Mouse (Mus musculus) embryonic fibroblast, embryonic 13.5 days (primary cell): Measurements from ENCODE around the gene Phactr2.

ENCODE experiments used
- CTCF ChIP-seq: IDR thresholded peaks from 2 replicates; pipeline ENCODE4 v1.5.1; 2011; ENCODE audit warnings: mild to moderate bottlenecking, control low read depth, low read length, moderate library complexity, borderline replicate concordance; ENCODE audit not compliant: insufficient read depth
- POLR2A ChIP-seq: IDR thresholded peaks from 2 replicates; pipeline ENCODE4 v1.6.1; 2011; ENCODE audit warnings: low read depth, mild to moderate bottlenecking, control low read depth, low read length, moderate library complexity

- TF ChIP-seq POLR2A, result no peak
- no peak for TF ChIP-seq CTCF
Observed at GRCm38 (mm10) chr10:13230716-13231115, 243.5 kb downstream of the Phactr2 start.
